Mouse (Mus musculus) heart, postnatal 25 days (tissue): ENCODE measurements around the gene Rbm18. TPM values are rescaled to one million over a fixed set of nuclear protein-coding genes. Genes with fewer than 3 reads are reported as not detected.

Experiments
- DNase-seq: peaks from one replicate; pipeline ENCODE4 v3.0.0; 2022; ENCODE audit warnings: low spot score
- intact Hi-C: fragments of 180-260 bp; cut with DNase I; formaldehyde crosslinking; loops from one replicate; pipeline ENCODE4 v1.15.1; 2025
- total RNA-seq, 2 experiments: library from RNA; stranded (reverse); gene quantifications; 2 replicates each; pipeline ENCODE4 v1.2.3; 2021

Rbm18 gene
- total RNA-seq, 2 experiments from 2014 or later = 34.5 to 38.1 TPM

GRCm38 (mm10) chr2:36081446-36081845 is 55.1 kb downstream of the Rbm18 start:
- intact Hi-C loops = no loop called here

GRCm38 (mm10) chr2:36077160-36077761 is 59.3 kb downstream of the Rbm18 start:
- DNase-seq = no peak
- intact Hi-C loops = loop anchor here (5.0 kb wide), 1 partner anchor 40 kb away; no protein-coding TSS in a partner anchor

More at GRCm38 (mm10) chr2:36081446-36081845, 55.1 kb downstream of the Rbm18 start:
- no peak for DNase-seq

GRCm38 (mm10) chr2:36075210-36075609 is 61.4 kb downstream of the Rbm18 start:
- intact Hi-C loops = loop anchor here (5.0 kb wide), 1 partner anchor 38 kb away; no protein-coding TSS in a partner anchor
- DNase-seq = no peak

GRCm38 (mm10) chr2:36073781-36074180 is 62.8 kb downstream of the Rbm18 start:
- intact Hi-C loops = no loop called here
- no peak for DNase-seq

GRCm38 (mm10) chr2:36071660-36072305 is 64.8 kb downstream of the Rbm18 start:
- DNase-seq = no peak
- intact Hi-C loops = no loop called here

- DNase-seq = no peak
- intact Hi-C loops = no loop called here
These were observed 69.4 kb downstream of the Rbm18 start for GRCm38 (mm10) chr2:36067132-36067531.

Other genes with a start within 250 kb of the Rbm18 start
- 1 to 10 TPM; 1.1 to 1.2 TPM for gene Ttll11, start 156.9 kb downstream of the Rbm18 start, total RNA-seq
- gene Ndufa8, start 87.4 kb downstream of the Rbm18 start, total RNA-seq = 100 to 1,000 TPM; 676 to 685 TPM
- gene Morn5, start 87.3 kb downstream of the Rbm18 start, total RNA-seq = not detected
- gene Lhx6, start 31.4 kb downstream of the Rbm18 start, total RNA-seq = 1 to 10 TPM; 5.1 to 5.6 TPM
- gene Mrrf, start 384 bp downstream of the Rbm18 start, total RNA-seq = 10 to 100 TPM; 41.9 to 43.3 TPM
- gene Ptgs1, start 93.7 kb upstream of the Rbm18 start, total RNA-seq = 10 to 100 TPM; 16.4 to 16.8 TPM
- gene Olfr338, start 236.7 kb upstream of the Rbm18 start, total RNA-seq = not detected